ENCODE assay signal across 8 mouse cellular contexts in genomic region chr6:54368071-54368470, GRCm38 (mm10). TPM values are rescaled to one million over a fixed set of nuclear protein-coding genes. Genes with fewer than 3 reads are reported as not detected.
A peak's percentile ranks its signal among the peaks of the same experiment; 100 is the strongest.
DNase-seq lines count a peak whose midpoint lies in the region; ATAC-seq lines count a peak whose summit lies in the region.

No protein-coding gene starts in this region.

- no peak overlapping the region for H3K4me3 ChIP-seq in heart, embryonic 13.5 days
- no peak overlapping the region for H3K4me3 ChIP-seq in midbrain, embryonic 15.5 days

- 10% methylated on average over 6 of the region's 6 CpGs for WGBS in heart, embryonic 13.5 days
- 10% methylated on average over 6 of the region's 6 CpGs for WGBS in midbrain, embryonic 15.5 days

- no peaks in the 10 kb centered on the region for H3K36me3 ChIP-seq in heart, embryonic 13.5 days
- no peaks in the 10 kb centered on the region for H3K36me3 ChIP-seq in midbrain, embryonic 15.5 days (replicated peaks)

- DNase-seq in left cerebral cortex, adult 18-20 months (ENCODE audit: low spot score in 2 of 2) = peak; percentile 39 to 51
- DNase-seq in left cerebral cortex, adult 8-10 months (ENCODE audit: low spot score in 2 of 2) = no peak
- peak; percentile 54 for DNase-seq in Muller cell, postnatal 12 days (ENCODE audit: inconsistent ontology term)
- peak; percentile 68 to 69 for DNase-seq in cerebellum, postnatal 14 days
- peak; percentile 62 to 74 for DNase-seq in kidney, postnatal 4 days

- no peaks in the 10 kb centered on the region for H3K9me3 ChIP-seq in heart, embryonic 13.5 days
- no peaks in the 10 kb centered on the region for H3K9me3 ChIP-seq in midbrain, embryonic 15.5 days

- no peak overlapping the region for H3K9ac ChIP-seq in heart, embryonic 13.5 days
- no peak overlapping the region for H3K9ac ChIP-seq in midbrain, embryonic 15.5 days

- ATAC-seq in heart, embryonic 13.5 days (ENCODE audit: extremely low read depth, insufficient number of reproducible peaks, low FRiP score, low TSS enrichment) = no peak
- peak; percentile 63 for ATAC-seq in midbrain, embryonic 15.5 days (replicated peaks)
- ATAC-seq in erythroid progenitor cell, adult 5-6 weeks (replicated peaks; ENCODE audit: low FRiP score, poor library complexity, severe bottlenecking) = no peak

- peak overlapping the region; percentile 47 for H3K4me2 ChIP-seq in heart, embryonic 13.5 days
- no peak overlapping the region for H3K4me2 ChIP-seq in midbrain, embryonic 15.5 days

- no peaks in the 10 kb centered on the region for H3K27me3 ChIP-seq in heart, embryonic 13.5 days (replicated peaks)
- H3K27me3 ChIP-seq in midbrain, embryonic 15.5 days (replicated peaks) = 0 out of 2 replicates have a peak, but pooled peaks cover 5% of the 10 kb centered on the region

- H3K27ac ChIP-seq in heart, embryonic 13.5 days (replicated peaks) = no peak overlapping the region
- no peak overlapping the region for H3K27ac ChIP-seq in midbrain, embryonic 15.5 days

- peaks cover 25% of the 10 kb centered on the region for H3K4me1 ChIP-seq in heart, embryonic 13.5 days
- no peaks in the 10 kb centered on the region for H3K4me1 ChIP-seq in midbrain, embryonic 15.5 days

RNA-seq across cellular contexts. Expression of gene Prr15, which starts 42.4 kb away (rescaled TPM):
- 1 to 10 TPM; 1.3 to 3.7 TPM for total RNA-seq in left cerebral cortex, adult 18-20 months (2021)
- total RNA-seq in left cerebral cortex, adult 8-10 months (2022) = 1 to 10 TPM; 1.1 to 2.4 (median 1.4) TPM
- polyA plus RNA-seq in heart, embryonic 13.5 days (2015; fragmentation: Nextera tagmentation; extraction: Ambion mirVana) = 14.4 and 17.7 TPM in 2 replicates
- polyA plus RNA-seq in midbrain, embryonic 15.5 days (2015; fragmentation: Nextera tagmentation; extraction: Ambion mirVana) = 1.3 and 1.5 TPM in 2 replicates
- not detected in 2 replicates for total RNA-seq in erythroid progenitor cell, adult 5-6 weeks (2015; ENCODE audit: low replicate concordance)
- total RNA-seq in erythroid progenitor cell, adult 5-6 weeks (2017; ENCODE audit: low replicate concordance) = not detected in 2 replicates

Comparison
In these comparisons a context has a peak if more than half of its experiments do, and no peak if none do; other contexts are left out.
1. DNase-seq: peak in left cerebral cortex, adult 18-20 months (2 of 2), Muller cell, postnatal 12 days (single experiment), cerebellum, postnatal 14 days (2 of 2) and kidney, postnatal 4 days (2 of 2); none in left cerebral cortex, adult 8-10 months (0 of 2).